Mouse (Mus musculus): ENCODE measurements around the gene Lysmd2. TPM values are rescaled to one million over a fixed set of nuclear protein-coding genes. Genes with fewer than 3 reads are reported as not detected.
"Not testable (repeated sequence)": the region's sequence is repeated elsewhere in the genome, so short reads cannot be mapped to it uniquely, and the experiment has no call there.

Lysmd2 gene
- total and polyA plus RNA-seq, 3 experiments = not detected

DNA sequence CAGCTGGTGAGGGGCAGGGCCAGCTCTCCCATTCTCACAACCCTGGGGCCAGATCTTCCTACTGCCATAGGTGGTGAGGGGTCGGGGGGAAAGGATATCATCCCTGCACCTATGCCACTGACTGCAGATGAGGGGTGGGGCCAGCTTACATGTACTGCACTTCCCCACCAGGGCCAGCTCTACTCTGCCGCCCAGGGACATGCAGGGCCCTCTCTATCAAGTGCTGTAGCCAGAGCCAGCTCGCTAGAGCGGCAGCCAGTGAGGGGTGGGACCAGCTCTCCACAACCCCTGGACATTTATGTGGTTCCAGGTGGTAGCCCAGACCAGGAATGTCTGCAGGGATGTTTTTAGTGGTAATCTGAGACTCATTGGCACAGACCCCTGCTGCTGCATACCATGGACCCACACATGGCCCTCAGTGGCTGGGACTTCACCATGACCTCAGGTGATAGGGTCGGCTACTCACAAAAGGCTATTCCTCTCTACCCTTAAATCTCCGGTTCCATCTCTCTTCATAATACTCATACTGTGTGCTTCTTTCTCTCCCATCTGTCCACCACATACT, 6.6 kb upstream of the Lysmd2 start:
- Histone ChIP-seq H3K27me3 (ENCODE audit: control insufficient read depth in 1 of 2, insufficient read depth in 2 of 2, low read length in 2 of 2) (peaks cover 0 to 4% of the 10 kb centered on the region in 2 experiments; a peak in 1 of 4 replicates), H3K9ac (ENCODE audit: control insufficient read depth, low read depth, low read length, poor library complexity, severe bottlenecking) (no peak overlapping the region), H3K36me3 (ENCODE audit: control insufficient read depth in 1 of 2, insufficient read depth in 2 of 2, low read length in 2 of 2) (no peaks in the 10 kb centered on the region), H3K79me2 (ENCODE audit: control insufficient read depth, insufficient read depth, low read length, poor library complexity) (no peaks in the 10 kb centered on the region), H3K9me3 (replicated peaks; ENCODE audit: insufficient read depth, low read length) (no peaks in the 10 kb centered on the region), H3K4me3 (ENCODE audit: control insufficient read depth in 1 of 2, insufficient read depth in 1 of 2, low read depth in 2 of 2, low read length in 2 of 2) (no peak overlapping the region), H3K27ac (ENCODE audit: control insufficient read depth, low read depth, low read length) (no peak overlapping the region), H3K4me1 (ENCODE audit: control insufficient read depth in 1 of 2, insufficient read depth in 2 of 2, low read length in 2 of 2) (no peaks in the 10 kb centered on the region)
- no peak for DNase-seq (ENCODE audit: low read depth, low spot score)
- TF ChIP-seq MXI1 (IDR thresholded peaks at IDR 0.05; ENCODE audit: low read depth, low read length) (no peak), USF1 (IDR thresholded peaks at IDR 0.05; ENCODE audit: low read depth, low read length) (no peak)

DNA sequence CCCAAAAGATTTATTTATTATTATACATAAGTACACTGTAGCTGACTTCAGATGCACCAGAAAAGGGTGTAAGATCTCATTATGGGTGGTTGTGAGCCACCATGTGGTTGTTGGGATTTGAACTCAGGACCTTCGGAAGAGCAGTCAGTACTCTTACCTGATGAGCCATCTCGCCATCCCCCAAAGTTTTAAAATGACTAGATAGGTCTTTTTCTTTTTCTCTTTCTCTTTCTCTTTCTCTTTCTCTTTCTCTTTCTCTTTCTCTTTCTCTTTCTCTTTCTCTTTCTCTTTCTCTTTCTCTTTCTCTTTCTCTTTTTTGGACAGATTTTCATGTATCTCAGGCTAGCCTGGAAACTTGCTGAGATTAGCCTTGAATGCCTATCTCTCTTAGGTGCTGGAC, 5.8 kb upstream of the Lysmd2 start:
- H3K36me3 ChIP-seq (ENCODE audit: control insufficient read depth in 1 of 2, insufficient read depth in 2 of 2, low read length in 2 of 2); H3K9ac ChIP-seq (ENCODE audit: control insufficient read depth, low read depth, low read length, poor library complexity, severe bottlenecking); H3K27me3 ChIP-seq (ENCODE audit: control insufficient read depth in 1 of 2, insufficient read depth in 2 of 2, low read length in 2 of 2); DNase-seq (ENCODE audit: low read depth, low spot score); H3K27ac ChIP-seq (ENCODE audit: control insufficient read depth, low read depth, low read length); H3K4me3 ChIP-seq (ENCODE audit: control insufficient read depth in 1 of 2, insufficient read depth in 1 of 2, low read depth in 2 of 2, low read length in 2 of 2); H3K4me1 ChIP-seq (ENCODE audit: control insufficient read depth in 1 of 2, insufficient read depth in 2 of 2, low read length in 2 of 2); H3K79me2 ChIP-seq (ENCODE audit: control insufficient read depth, insufficient read depth, low read length, poor library complexity); H3K9me3 ChIP-seq (replicated peaks; ENCODE audit: insufficient read depth, low read length): not testable (repeated sequence)

- no peak overlapping the region for H3K4me3 ChIP-seq (ENCODE audit: control insufficient read depth in 1 of 2, insufficient read depth in 1 of 2, low read depth in 2 of 2, low read length in 2 of 2)
- DNase-seq (ENCODE audit: low read depth, low spot score) = no peak
- no peak overlapping the region for H3K27ac ChIP-seq (ENCODE audit: control insufficient read depth, low read depth, low read length)
- TF ChIP-seq HCFC1 (IDR thresholded peaks at IDR 0.05; ENCODE audit: low read depth, low read length) (no peak), EP300 (IDR thresholded peaks at IDR 0.05; ENCODE audit: low read depth in 1 of 2, low read length in 2 of 2) (no peak)
- no peaks in the 10 kb centered on the region for H3K4me1 ChIP-seq (ENCODE audit: control insufficient read depth in 1 of 2, insufficient read depth in 2 of 2, low read length in 2 of 2)
- no peaks in the 10 kb centered on the region for H3K79me2 ChIP-seq (ENCODE audit: control insufficient read depth, insufficient read depth, low read length, poor library complexity)
- H3K9ac ChIP-seq (ENCODE audit: control insufficient read depth, low read depth, low read length, poor library complexity, severe bottlenecking) = no peak overlapping the region
- H3K36me3 ChIP-seq (ENCODE audit: control insufficient read depth in 1 of 2, insufficient read depth in 2 of 2, low read length in 2 of 2) = no peaks in the 10 kb centered on the region
- peaks cover 0 to under 1% of the 10 kb centered on the region in 2 experiments; a peak in 1 of 4 replicates for H3K27me3 ChIP-seq (ENCODE audit: control insufficient read depth in 1 of 2, insufficient read depth in 2 of 2, low read length in 2 of 2)
- no peaks in the 10 kb centered on the region for H3K9me3 ChIP-seq (replicated peaks; ENCODE audit: insufficient read depth, low read length)
These were observed 4.1 kb upstream of the Lysmd2 start for GRCm38 (mm10) chr9:75621428-75621827.

DNA sequence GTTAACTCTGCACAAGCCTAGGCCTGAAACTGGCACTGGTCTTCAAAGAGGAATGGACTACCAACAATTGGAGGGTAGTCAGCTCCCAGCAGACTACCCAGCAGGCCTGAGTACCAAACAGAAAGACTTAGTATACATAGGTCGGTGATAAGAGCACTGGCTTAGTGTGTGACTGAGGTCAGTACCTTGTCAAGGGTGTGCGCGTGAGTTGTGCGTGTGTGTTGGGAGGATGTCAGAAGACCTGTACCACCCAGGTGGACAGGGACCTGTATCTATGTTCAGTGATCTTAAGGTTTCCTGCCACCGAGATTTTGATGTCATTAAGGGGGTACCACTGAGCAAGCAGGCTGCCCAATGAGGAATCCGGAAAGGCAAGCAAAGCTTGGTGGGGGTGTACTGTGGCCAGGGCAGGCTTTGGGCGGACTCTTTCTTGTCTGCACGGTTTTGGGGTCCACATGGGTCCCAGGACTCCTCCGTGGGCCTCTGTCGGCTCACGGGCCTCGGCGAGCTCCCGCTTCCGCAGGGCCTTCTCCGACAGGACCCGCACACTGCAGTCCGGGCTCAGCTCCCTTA, 472 bp upstream of the Lysmd2 start:
- no peak overlapping the region for H3K9ac ChIP-seq (ENCODE audit: control insufficient read depth, low read depth, low read length, poor library complexity, severe bottlenecking)

More for the DNA sequence above, 472 bp upstream of the Lysmd2 start:
- H3K27ac ChIP-seq (ENCODE audit: control insufficient read depth, low read depth, low read length) = no peak overlapping the region
- no peaks in the 10 kb centered on the region for H3K36me3 ChIP-seq (ENCODE audit: control insufficient read depth in 1 of 2, insufficient read depth in 2 of 2, low read length in 2 of 2)
- H3K79me2 ChIP-seq (ENCODE audit: control insufficient read depth, insufficient read depth, low read length, poor library complexity) = no peaks in the 10 kb centered on the region
- H3K27me3 ChIP-seq (ENCODE audit: control insufficient read depth in 1 of 2, insufficient read depth in 2 of 2, low read length in 2 of 2) = no peaks in the 10 kb centered on the region; a peak in 1 of 4 replicates
- no peak for DNase-seq (ENCODE audit: low read depth, low spot score)
- TF ChIP-seq KAT2A (conservative IDR thresholded peaks at IDR 0.05; ENCODE audit: low read depth, low read length) = no peak
- no peak for TF ChIP-seq CTCF (IDR thresholded peaks at IDR 0.05 in 2 of 3, conservative IDR thresholded peaks at IDR 0.05 in 1 of 3; ENCODE audit: control insufficient read depth in 1 of 3, insufficient read depth in 1 of 3, low read depth in 2 of 3, low read length in 3 of 3, poor library complexity in 1 of 3, severe bottlenecking in 1 of 3)
- TF ChIP-seq POLR2AphosphoS5 (IDR thresholded peaks at IDR 0.05; ENCODE audit: borderline replicate concordance, low read depth, low read length) = no peak
- no peak for TF ChIP-seq MAFK (IDR thresholded peaks at IDR 0.05; ENCODE audit: borderline replicate concordance, low read depth, low read length)
- no peak for TF ChIP-seq MYB (IDR thresholded peaks at IDR 0.05; ENCODE audit: low read depth, low read length)
- no peak for TF ChIP-seq BHLHE40 (IDR thresholded peaks at IDR 0.05; ENCODE audit: borderline replicate concordance, low read depth, low read length)
- TF ChIP-seq UBTF (IDR thresholded peaks at IDR 0.05; ENCODE audit: borderline replicate concordance, insufficient read depth, low read depth, low read length) = no peak
- no peak for TF ChIP-seq USF2 (IDR thresholded peaks at IDR 0.05; ENCODE audit: borderline replicate concordance in 1 of 2, insufficient read depth in 1 of 2, low read depth in 1 of 2, low read length in 2 of 2)
- H3K4me3 ChIP-seq (ENCODE audit: control insufficient read depth in 1 of 2, insufficient read depth in 1 of 2, low read depth in 2 of 2, low read length in 2 of 2) = no peak overlapping the region
- no peaks in the 10 kb centered on the region for H3K4me1 ChIP-seq (ENCODE audit: control insufficient read depth in 1 of 2, insufficient read depth in 2 of 2, low read length in 2 of 2)
- no peaks in the 10 kb centered on the region for H3K9me3 ChIP-seq (replicated peaks; ENCODE audit: insufficient read depth, low read length)

Data from MEL (cell line).